Mouse (Mus musculus): Measurements from ENCODE around the gene Gzmk.

DNA sequence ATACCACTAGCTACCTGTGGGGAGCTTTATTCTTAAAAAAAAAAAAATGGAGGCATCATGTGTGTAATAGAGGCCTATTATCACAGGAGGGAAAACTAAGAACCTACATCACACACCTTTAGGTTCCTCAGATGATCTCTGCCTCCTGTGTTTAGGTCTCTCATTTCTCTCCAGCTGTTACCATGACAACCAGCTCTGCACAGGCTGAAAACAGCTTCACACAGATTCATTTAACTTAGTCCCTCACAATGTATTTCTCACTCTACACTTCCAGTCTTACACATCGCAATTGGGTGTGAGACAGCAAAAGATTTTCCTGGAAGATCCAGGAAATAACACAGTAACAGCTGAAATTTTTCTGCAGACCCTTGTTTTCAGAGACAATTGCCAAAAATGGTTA lies 95.7 kb downstream of the Gzmk start:
- no peak for TF ChIP-seq GATA1 (IDR thresholded peaks at IDR 0.05; ENCODE audit: borderline replicate concordance, low read length)
- TF ChIP-seq FLI1 (IDR thresholded peaks at IDR 0.05; ENCODE audit: low read length), result no peak

Measured in megakaryocyte, embryonic 14.5 days (primary cell).